In the genomic region with DNA sequence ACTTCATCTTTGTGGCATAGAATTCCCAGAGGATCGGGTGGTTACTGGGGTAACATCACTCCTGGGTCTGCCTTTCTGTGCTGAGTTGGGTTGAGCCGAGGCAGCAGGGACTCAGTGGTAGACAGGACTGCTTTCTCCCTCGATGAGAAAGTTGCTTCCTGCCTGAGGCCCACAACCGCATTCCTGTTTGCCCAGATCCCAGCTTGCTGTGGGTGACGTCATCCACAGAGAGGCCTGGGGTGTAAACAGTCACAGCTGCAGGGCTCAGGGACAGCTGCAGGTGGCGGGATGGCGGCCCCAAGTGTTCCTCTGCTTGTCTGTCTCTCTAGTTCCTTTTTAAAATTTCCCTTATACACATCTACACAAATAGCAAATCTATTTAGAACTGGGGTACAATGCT, we compare ENCODE assay signal across 8 mouse cellular contexts. TPM values are rescaled to one million over a fixed set of nuclear protein-coding genes. Genes with fewer than 3 reads are reported as not detected.
DNase-seq lines count a peak whose midpoint lies in the region; ATAC-seq and TF ChIP-seq lines count a peak whose summit lies in the region.

No protein-coding gene starts in this region.

- DNase-seq in adrenal gland, postnatal 14 days, result peak; percentile 77
- DNase-seq in layer of hippocampus, postnatal 36 days, result peak; percentile 57 to 71
- DNase-seq in lung, postnatal 14 days, result peak; percentile 76
- peak; percentile 87 for DNase-seq in retina, postnatal 1 day
- no peak for DNase-seq in cerebellum, adult 8-10 months

- 2% methylated on average over 7 of the region's 7 CpGs for WGBS in forebrain, embryonic 16.5 days

- H3K9me3 ChIP-seq in E14TG2a.4 (ENCODE audit: low read length), result no peaks in the 10 kb centered on the region
- H3K9me3 ChIP-seq in forebrain, embryonic 16.5 days (ENCODE audit: control insufficient read depth, low read length), result no peaks in the 10 kb centered on the region

- peak; percentile 75 for ATAC-seq in forebrain, embryonic 16.5 days
- peak; percentile 77 to 85 for ATAC-seq in hematopoietic stem cell, adult 5-6 weeks (replicated peaks in 1 of 2; ENCODE audit: insufficient read depth in 1 of 2, low FRiP score in 2 of 2, low TSS enrichment in 1 of 2, low read depth in 1 of 2, poor library complexity in 2 of 2, severe bottlenecking in 2 of 2)

- peak overlapping the region; percentile 37; the same call in 1 of the 2 replicates for H3K4me2 ChIP-seq in forebrain, embryonic 16.5 days (ENCODE audit: low read length)

- H3K27ac ChIP-seq in forebrain, embryonic 16.5 days (ENCODE audit: low read length), result peak overlapping the region; percentile 80

- no peak overlapping the region for H3K9ac ChIP-seq in forebrain, embryonic 16.5 days (replicated peaks; ENCODE audit: low read depth, low read length)

- peaks cover 94% of the 10 kb centered on the region for H3K4me1 ChIP-seq in E14TG2a.4 (replicated peaks; ENCODE audit: low read depth, low read length)
- peaks cover 56% of the 10 kb centered on the region for H3K4me1 ChIP-seq in forebrain, embryonic 16.5 days (replicated peaks; ENCODE audit: control insufficient read depth, insufficient read depth, low read length)

- H3K4me3 ChIP-seq in E14TG2a.4 (replicated peaks; ENCODE audit: low read length), result peak overlapping the region; percentile 81
- H3K4me3 ChIP-seq in forebrain, embryonic 16.5 days (replicated peaks; ENCODE audit: low read length), result no peak overlapping the region

- TF ChIP-seq CTCF in E14TG2a.4 (conservative IDR thresholded peaks at IDR 0.05; ENCODE audit: low read length), result no peak

- H3K27me3 ChIP-seq in E14TG2a.4 (ENCODE audit: insufficient read depth, low read length), result no peaks in the 10 kb centered on the region
- no peaks in the 10 kb centered on the region for H3K27me3 ChIP-seq in forebrain, embryonic 16.5 days (replicated peaks; ENCODE audit: control insufficient read depth, insufficient read depth, low read length)

- H3K36me3 ChIP-seq in E14TG2a.4 (ENCODE audit: insufficient read depth, low read length), result peaks cover 31% of the 10 kb centered on the region
- H3K36me3 ChIP-seq in forebrain, embryonic 16.5 days (ENCODE audit: control insufficient read depth, insufficient read depth), result no peaks in the 10 kb centered on the region

RNA-seq across cellular contexts. Expression of a gene that starts 16.9 kb away (rescaled TPM):
- 86.4 and 91.3 TPM in 2 replicates for total RNA-seq in adrenal gland, postnatal 14 days (2021)
- 75.5 and 84.7 TPM in 2 replicates for polyA plus RNA-seq in forebrain, embryonic 16.5 days (2015; fragmentation: Nextera tagmentation; extraction: Ambion mirVana)
- total RNA-seq in hematopoietic stem cell, adult 5-6 weeks (2017), result 19.9 and 25.0 TPM in 2 replicates
- 100 to 1,000 TPM; 271 to 276 TPM for total RNA-seq in layer of hippocampus, postnatal 36 days (2021)
